Mouse (Mus musculus): ENCODE results near the gene Gm13124.

- TF ChIP-seq CTCF (IDR thresholded peaks at IDR 0.05; ENCODE audit: low read depth) (peak; percentile 22; the same call in 1 of the 2 replicates), EP300 (optimal IDR thresholded peaks at IDR 0.05) (no peak)
These were observed 13.8 kb downstream of the Gm13124 start for GRCm38 (mm10) chr4:144551156-144551555.
